Mouse (Mus musculus) left cerebral cortex, postnatal 14 days (tissue): Measurements from ENCODE around the gene Schip1. TPM values are rescaled to one million over a fixed set of nuclear protein-coding genes. Genes with fewer than 3 reads are reported as not detected.

Experiments used
- DNase-seq, 2 experiments: peaks; one replicate each; pipeline ENCODE4 v3.0.0; 2021 to 2022; ENCODE audit warnings: low spot score in 2 of 2, mixed read lengths in 1 of 2
- intact Hi-C: fragments of 180-260 bp; cut with DNase I; formaldehyde crosslinking; loops from one replicate; pipeline ENCODE4 v1.15.1; 2025
- total RNA-seq, 2 experiments: library from RNA; stranded (reverse); gene quantifications; 2 replicates each; pipeline ENCODE4 v1.2.3; 2021

Gene Schip1
- total RNA-seq, 2 experiments from 2014 or later = 254 to 269 TPM

- DNase-seq = no peak
- intact Hi-C loops = no loop called here
Measured at GRCm38 (mm10) chr3:68585213-68585612, 520.6 kb downstream of the Schip1 start.

GRCm38 (mm10) chr3:68586646-68587064 lies 522.1 kb downstream of the Schip1 start:
- DNase-seq = no peak
- intact Hi-C loops = no loop called here

- no peak for DNase-seq
- intact Hi-C loops = no loop called here
Measured at GRCm38 (mm10) chr3:68587567-68588245, 523.1 kb downstream of the Schip1 start.

GRCm38 (mm10) chr3:68589220-68589840 lies 524.7 kb downstream of the Schip1 start:
- DNase-seq = peak in 1 of 2 experiments; percentile 67
- intact Hi-C loops = no loop called here

DNA sequence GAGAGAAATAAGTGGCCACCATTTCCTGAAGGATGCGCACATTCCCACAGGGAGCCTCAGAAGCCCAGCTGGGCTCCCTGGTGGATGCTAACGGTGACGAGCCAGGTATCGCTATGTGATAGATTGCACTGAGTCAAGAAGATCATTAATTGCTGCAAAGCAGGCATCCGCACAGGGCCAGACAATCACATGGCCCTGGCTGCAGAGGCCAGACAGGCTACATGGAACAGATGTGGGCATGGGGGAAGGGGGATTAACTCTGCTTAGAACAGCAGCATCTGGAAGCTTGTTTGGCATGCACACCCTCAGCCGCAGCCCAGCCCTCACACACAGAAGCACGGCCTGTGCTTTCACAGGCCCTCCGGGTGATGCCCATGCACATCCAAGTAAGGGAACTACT lies 525.8 kb downstream of the Schip1 start:
- intact Hi-C loops = no loop called here
- no peak for DNase-seq

GRCm38 (mm10) chr3:68592575-68592974 lies 528.0 kb downstream of the Schip1 start:
- intact Hi-C loops = no loop called here
- no peak for DNase-seq

GRCm38 (mm10) chr3:68593073-68593867 lies 528.7 kb downstream of the Schip1 start:
- intact Hi-C loops = no loop called here
- peak; percentile 65 to 80 for DNase-seq

DNA sequence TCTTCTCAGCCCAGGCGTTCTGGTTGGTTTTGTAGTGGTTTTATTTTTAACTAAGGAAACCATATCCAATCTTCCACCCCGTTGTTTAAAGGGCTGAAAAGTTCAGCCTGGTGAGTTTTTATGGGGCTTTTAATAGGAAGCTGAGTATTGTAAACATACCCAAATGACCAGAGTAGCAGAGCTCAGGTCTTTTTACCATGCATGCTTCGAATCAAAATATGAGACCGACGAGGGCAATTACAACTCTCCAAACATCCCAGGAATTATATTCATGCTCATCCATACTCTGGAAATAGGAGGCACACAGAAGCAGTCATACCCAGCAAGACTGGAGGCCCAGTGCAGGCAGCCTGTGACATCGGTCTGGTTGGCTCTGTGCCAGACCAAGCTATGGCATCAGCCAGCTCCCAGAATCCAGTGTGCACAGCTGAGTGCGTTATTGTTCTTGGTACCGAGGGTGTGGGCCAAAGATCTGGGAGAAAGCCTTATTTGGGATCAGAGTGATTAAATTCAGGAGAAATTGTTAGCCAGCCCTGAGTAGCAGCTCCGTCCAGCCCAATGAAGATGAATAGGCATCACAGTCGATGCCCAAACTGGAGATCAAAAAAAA lies 530.8 kb downstream of the Schip1 start:
- DNase-seq = no peak
- intact Hi-C loops = no loop called here

- intact Hi-C loops = no loop called here
- no peak for DNase-seq
Measured at GRCm38 (mm10) chr3:68596938-68597337, 532.3 kb downstream of the Schip1 start.

- peak in 1 of 2 experiments; percentile 82 for DNase-seq
- intact Hi-C loops = loop anchor here (2.0 kb wide), 1 partner anchor 26 kb away; no protein-coding TSS in a partner anchor
Measured at GRCm38 (mm10) chr3:68602891-68603290, 538.3 kb downstream of the Schip1 start.

DNA sequence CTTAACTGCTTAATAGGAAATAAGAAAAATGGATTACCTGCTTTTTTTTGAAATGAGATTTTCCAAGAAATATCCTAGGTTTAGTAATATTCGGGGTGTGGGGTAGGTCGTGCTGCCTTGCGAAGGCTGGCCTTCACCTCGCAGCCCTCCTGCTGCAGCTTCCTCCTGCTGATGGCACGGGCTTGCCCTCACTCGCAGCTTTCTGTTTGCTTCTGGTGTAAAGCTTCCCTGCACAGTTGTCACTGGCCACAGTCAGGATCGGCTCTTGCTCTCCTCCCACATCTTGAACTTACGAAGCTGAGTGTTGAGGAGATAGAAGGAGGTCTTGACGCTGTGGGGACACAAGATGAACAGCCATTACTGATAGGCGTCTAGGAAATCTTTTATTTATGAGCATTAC lies 539.9 kb downstream of the Schip1 start:
- intact Hi-C loops = no loop called here
- DNase-seq = no peak

- intact Hi-C loops = no loop called here
- no peak for DNase-seq
Measured at GRCm38 (mm10) chr3:68604962-68605361, 540.4 kb downstream of the Schip1 start.

- intact Hi-C loops = no loop called here
- DNase-seq = peak in 1 of 2 experiments; percentile 61
Measured at GRCm38 (mm10) chr3:68605942-68606603, 541.5 kb downstream of the Schip1 start.

GRCm38 (mm10) chr3:68606730-68607129 lies 542.1 kb downstream of the Schip1 start:
- peak; percentile 53 to 62 for DNase-seq
- intact Hi-C loops = no loop called here

- DNase-seq = no peak
- intact Hi-C loops = no loop called here
Measured at GRCm38 (mm10) chr3:68607336-68607735, 542.7 kb downstream of the Schip1 start.

DNA sequence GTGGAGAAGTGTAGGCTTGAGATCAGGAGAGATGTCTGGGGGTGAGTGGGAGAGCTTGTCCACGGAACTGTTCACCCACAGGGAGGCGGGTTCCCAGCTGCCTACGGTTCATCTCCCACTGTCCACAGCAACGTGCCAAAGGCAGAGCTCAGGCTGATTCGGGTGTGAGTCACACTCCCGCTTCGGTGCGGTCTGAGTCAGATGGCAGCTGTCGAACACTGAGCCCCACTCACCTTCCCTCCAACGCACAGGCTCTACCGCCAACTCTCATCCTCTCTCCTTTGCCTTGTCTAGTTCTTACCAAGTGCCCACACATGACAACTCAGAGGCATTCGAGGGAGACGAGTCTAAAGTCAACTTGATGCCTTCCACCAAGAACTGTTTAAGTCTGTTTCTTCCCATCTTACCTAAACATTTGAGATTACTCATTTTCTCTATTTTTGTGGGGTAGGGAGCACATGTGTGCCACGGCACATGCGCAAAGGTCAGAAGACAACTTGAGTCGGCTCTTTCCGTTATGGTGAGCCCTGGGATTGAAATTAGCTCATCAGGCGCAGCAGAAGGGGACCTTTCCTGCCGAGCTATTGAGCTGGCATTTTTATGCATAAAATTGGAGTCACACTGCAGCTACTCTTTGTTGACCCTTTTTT lies 544.4 kb downstream of the Schip1 start:
- intact Hi-C loops = no loop called here
- peak; percentile 77 to 84 for DNase-seq

- DNase-seq = no peak
- intact Hi-C loops = no loop called here
Measured at GRCm38 (mm10) chr3:68610011-68610410, 545.4 kb downstream of the Schip1 start.

DNA sequence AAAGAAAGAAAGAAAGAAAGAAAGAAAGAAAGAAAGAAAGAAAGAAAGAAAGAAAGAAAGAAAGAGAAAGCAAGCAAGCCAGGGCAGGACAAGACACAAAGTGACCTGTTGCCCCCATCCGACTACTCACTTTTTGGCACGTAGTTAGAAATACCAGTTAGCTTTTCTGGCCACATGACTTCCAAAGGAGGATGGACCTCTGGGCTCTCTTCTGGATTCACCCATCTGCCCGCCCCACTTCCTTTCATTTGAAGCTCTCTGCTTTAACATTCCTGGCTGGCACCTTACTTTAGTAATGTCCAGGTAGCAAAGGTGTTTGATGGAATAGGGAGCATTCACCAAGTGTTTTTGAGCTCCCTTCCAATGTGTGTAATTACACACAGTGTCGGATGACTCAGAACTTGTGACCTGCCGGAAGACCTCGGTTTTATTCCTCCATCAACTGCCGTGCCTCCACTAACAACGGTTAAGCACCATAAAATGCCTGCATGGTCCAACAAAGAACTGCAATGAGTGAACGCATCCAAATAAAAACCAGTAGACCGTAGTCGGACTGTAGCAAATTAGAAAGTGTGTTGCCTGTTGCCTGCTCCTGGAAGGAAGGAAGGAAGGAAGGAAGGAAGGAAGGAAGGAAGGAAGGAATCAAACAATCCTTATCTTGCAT lies 546.1 kb downstream of the Schip1 start:
- DNase-seq = no peak
- intact Hi-C loops = no loop called here
